Mouse (Mus musculus): Measurements from ENCODE around the gene Gm21985. TPM values are rescaled to one million over a fixed set of nuclear protein-coding genes. Genes with fewer than 3 reads are reported as not detected.

Gm21985 gene
- 1 to 10 TPM in 1 of 2 experiments, under 1 TPM in 1; 0.31 to 1.3 TPM for total RNA-seq (2021)

GRCm38 (mm10) chr2:112266242-112266592 lies at the start of gene Gm21985:
Gm21985 (plus strand) TSS chr2:112266314.
- intact Hi-C loops (cut with DNase I), result loop anchor here (2.0 to 10.0 kb wide), 3 partner anchors 43 to 189 kb away; partner anchors contain the start of gene Emc7
- DNase-seq, result peak; percentile 73 to 80

GRCm38 (mm10) chr2:112217614-112218013 lies 48.5 kb upstream of the Gm21985 start:
- DNase-seq, result no peak
- intact Hi-C loops (cut with DNase I), result no loop called here

- DNase-seq, result no peak
- intact Hi-C loops (cut with DNase I), result no loop called here
Measured at GRCm38 (mm10) chr2:112220880-112221279, 45.2 kb upstream of the Gm21985 start.

DNA sequence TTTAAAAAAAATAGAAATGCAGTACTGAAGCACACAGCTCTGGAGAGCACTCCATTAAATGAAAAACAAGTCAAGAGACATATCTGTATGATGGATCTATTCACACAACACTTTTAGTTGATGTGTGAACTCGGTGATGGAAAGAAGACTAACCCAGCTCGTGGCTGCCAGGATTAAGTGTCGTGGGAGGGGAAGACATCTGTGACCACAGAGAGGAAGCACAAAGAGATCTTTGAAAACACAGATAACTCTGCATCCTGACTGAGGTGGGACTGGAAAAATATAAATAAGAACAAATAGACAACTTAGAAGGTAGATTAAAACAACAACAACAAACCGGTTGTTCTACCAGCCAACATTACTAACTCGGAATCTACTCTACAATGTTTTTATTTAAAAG lies 43.5 kb upstream of the Gm21985 start:
- intact Hi-C loops (cut with DNase I), result no loop called here
- DNase-seq, result no peak

GRCm38 (mm10) chr2:112224356-112224755 lies 41.8 kb upstream of the Gm21985 start:
- intact Hi-C loops (cut with DNase I), result no loop called here
- no peak for DNase-seq

DNA sequence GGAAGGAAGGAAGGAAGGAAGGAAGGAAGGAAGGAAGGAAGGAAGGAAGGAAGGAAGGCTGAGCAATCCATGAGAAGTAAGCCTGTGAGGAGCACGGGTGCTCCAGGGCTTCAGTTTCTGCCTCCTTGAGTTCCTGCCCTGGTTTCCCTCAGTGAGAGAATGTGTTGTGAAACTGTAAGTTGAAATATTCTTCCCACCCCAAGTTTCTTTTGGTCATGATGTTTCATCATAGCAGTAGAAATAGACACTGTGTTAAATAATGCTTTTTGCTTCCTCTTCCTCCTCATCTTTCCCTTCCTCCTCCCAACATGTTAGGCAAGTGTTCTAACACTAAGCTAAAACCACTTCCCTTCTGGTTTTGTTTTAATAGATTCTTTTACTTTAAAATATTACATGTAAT lies 33.5 kb upstream of the Gm21985 start:
- no peak for DNase-seq
- intact Hi-C loops (cut with DNase I), result loop anchor here (10.0 kb wide), 1 partner anchor 222 kb away; the partner anchor contains the start of gene Emc7

DNA sequence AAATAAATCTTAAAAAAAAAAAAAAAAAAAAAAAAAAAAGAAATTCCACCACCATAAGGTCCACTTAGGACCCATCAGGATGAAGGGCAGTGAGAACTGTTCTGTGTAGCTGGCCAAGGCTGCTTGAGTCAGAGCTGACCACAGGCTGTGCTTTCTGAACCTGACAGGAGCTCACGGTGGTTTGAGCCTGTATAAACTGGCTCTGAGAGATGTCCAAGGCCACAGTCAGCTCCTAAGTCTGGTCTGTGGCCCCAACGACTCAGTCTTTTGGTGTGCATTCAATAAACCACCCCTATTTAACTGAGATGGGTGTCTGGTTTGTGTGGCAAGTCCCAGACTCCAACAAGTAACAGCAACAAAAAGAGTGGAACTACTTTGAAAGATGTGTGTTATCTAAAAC lies 29.5 kb upstream of the Gm21985 start:
- intact Hi-C loops (cut with DNase I), result loop anchor here (10.0 kb wide), 1 partner anchor 218 kb away; the partner anchor contains the start of gene Emc7
- no peak for DNase-seq

DNA sequence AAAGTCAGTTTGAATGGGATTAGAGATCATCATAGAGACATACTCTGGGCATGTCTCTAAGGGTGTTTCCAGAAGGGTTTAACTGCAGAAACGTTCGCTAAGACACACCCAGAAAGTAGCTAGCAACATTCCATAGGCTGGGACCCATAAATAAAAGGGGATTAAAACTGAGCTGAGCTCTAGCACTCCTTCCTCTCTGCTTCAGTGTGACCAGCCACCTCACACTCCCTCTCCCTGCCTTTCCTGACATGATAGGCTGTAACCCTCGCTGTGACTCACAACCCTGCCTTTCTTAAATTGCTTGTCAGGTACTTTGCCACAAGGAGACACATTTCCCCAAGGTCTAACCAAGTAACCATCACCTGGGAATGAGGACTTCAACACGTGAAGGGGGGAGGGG lies 28.1 kb upstream of the Gm21985 start:
- DNase-seq, result no peak
- intact Hi-C loops (cut with DNase I), result loop anchor here (2.0 to 10.0 kb wide), 3 partner anchors 23 to 243 kb away; partner anchors contain the start of genes Chrm5, Emc7 and Nop10

DNA sequence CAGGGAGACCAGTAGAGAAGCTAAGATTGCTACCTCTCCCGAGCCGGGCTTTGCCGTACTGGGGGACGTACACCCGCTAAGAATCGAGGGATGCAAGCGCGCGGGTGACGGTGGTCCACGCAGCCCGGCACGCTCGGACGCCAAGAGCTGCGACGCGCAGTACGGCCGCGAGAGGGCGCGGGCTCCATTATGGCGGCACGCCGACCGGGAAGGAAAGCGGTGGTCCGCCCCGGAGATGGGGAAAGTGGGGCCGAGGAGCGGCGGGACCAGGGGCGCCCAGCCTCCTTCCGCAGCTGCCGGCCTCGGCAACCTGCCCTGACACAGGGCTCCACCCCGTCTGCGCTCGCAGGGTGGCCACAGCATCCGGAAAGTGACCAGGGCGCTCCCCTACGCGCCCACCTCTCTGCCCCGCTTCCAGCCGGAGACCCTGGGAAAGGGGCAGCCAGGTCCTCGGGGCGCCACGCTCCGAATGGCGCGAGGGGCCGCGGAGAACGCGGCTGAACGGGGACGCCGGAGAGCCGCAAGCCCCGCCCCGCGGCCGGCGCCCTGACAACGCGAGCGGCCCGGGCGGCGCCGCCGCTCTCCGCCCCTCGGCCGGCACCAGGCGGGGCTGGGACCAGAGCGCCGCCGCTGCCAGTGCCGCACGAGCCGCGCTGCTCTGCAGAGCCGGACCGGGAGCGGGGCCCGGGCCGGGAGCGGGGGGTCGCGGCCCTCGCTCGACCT lies 26.7 kb upstream of the Gm21985 start, which contains the start of gene Lpcat4:
Gene Lpcat4, plus strand, starts transcription at position 257 of the 723 bp plus-strand sequence.
- intact Hi-C loops (cut with DNase I), result loop anchor here (1.0 to 10.0 kb wide), 4 partner anchors 21 to 241 kb away; partner anchors contain the start of genes Chrm5, Emc7 and Nop10
- DNase-seq, result peak; percentile 90 to 94

GRCm38 (mm10) chr2:112239935-112240721 lies 26.0 kb upstream of the Gm21985 start:
- intact Hi-C loops (cut with DNase I), result loop anchor here (1.0 to 10.0 kb wide), 4 partner anchors 21 to 241 kb away; partner anchors contain the start of genes Chrm5, Emc7 and Nop10

DNA sequence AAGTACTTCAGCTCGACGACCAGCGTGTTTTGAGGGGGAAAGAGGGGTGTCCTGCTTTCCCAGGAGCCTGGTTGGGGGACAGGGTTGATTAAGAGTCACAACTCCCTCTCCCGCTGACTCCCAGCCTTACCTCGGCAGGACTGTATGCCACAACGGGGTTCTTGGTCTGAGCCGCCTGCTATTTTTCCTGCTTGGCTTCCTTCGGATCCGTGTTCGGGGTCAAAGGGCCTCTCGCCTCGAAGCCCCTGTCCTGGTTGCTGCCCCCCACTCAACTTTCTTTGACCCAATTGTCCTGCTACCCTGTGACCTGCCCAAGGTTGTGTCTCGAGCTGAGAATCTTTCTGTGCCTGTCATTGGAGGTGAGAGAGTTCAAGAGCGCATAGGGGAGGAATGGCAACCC lies 24.3 kb upstream of the Gm21985 start:
- DNase-seq, result no peak
- intact Hi-C loops (cut with DNase I), result no loop called here

More at GRCm38 (mm10) chr2:112239935-112240721, 26.0 kb upstream of the Gm21985 start:
- DNase-seq, result peak; percentile 11 to 20

GRCm38 (mm10) chr2:112245307-112245706 lies 20.8 kb upstream of the Gm21985 start:
- no peak for DNase-seq
- intact Hi-C loops (cut with DNase I), result no loop called here

GRCm38 (mm10) chr2:112246193-112246592 lies 19.9 kb upstream of the Gm21985 start:
- intact Hi-C loops (cut with DNase I), result no loop called here
- no peak for DNase-seq

DNA sequence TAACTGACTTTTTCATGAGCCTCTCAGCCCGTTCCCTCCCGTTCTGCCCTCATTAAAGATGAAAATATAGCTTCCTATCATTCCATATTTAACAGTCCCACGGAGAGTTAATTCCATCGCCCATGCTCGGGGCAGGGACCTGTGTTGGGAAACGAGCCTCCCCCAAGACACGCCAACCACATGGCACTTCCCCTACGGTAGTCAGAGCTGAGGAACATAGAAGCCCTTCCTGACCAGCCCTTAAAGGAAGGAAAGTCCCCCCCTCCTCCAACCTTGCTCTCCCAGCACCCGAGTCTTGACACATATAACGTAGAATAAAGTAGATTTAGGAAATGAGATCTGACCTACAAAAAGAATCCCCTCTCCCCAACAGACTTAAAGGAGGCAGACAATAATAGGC lies 18.8 kb upstream of the Gm21985 start:
- intact Hi-C loops (cut with DNase I), result no loop called here
- no peak for DNase-seq

DNA sequence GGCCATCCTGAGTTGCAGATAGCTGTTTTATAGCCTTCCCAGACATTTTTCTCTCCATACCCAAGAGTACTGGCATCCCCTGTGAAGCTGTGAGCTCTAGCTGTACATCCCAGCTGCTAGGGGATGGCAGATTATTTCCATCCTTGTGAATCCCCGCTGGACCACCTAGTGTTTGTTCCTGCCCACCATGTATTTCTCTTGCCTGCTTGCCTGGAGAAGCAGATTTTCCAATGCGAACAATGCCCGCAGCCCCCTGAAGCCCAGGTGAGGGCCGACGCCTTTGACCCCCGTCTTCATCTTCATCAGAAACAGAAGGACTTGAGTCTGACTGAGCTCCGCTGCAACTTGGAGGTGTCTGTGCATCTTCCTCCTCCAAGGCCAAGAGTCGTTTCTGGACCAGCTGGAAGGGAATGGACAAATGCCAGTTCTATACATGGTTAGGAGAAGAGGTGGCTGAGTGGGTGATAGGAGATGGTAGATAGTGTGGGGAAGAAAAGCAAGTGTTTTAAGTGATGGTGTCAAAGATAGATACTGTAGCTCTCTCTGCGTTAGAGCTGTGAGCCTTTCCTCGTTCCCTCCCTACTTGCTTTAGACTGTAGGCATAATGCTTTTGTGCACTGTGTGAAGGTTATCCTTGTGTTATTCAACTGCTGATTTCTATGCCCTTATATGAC lies 16.2 kb upstream of the Gm21985 start:
- no peak for DNase-seq
- intact Hi-C loops (cut with DNase I), result no loop called here

- intact Hi-C loops (cut with DNase I), result loop anchor here (5.0 kb wide), 1 partner anchor 58 kb away; no protein-coding TSS in a partner anchor
- no peak for DNase-seq
Measured at GRCm38 (mm10) chr2:112254675-112255515, 11.2 kb upstream of the Gm21985 start.

GRCm38 (mm10) chr2:112259241-112259962 lies 6.7 kb upstream of the Gm21985 start, which contains the start of gene Nutm1:
Nutm1 (minus strand) TSS chr2:112259291.
- intact Hi-C loops (cut with DNase I), result loop anchor here (5.0 kb wide), 1 partner anchor 62 kb away; no protein-coding TSS in a partner anchor
- no peak for DNase-seq

DNA sequence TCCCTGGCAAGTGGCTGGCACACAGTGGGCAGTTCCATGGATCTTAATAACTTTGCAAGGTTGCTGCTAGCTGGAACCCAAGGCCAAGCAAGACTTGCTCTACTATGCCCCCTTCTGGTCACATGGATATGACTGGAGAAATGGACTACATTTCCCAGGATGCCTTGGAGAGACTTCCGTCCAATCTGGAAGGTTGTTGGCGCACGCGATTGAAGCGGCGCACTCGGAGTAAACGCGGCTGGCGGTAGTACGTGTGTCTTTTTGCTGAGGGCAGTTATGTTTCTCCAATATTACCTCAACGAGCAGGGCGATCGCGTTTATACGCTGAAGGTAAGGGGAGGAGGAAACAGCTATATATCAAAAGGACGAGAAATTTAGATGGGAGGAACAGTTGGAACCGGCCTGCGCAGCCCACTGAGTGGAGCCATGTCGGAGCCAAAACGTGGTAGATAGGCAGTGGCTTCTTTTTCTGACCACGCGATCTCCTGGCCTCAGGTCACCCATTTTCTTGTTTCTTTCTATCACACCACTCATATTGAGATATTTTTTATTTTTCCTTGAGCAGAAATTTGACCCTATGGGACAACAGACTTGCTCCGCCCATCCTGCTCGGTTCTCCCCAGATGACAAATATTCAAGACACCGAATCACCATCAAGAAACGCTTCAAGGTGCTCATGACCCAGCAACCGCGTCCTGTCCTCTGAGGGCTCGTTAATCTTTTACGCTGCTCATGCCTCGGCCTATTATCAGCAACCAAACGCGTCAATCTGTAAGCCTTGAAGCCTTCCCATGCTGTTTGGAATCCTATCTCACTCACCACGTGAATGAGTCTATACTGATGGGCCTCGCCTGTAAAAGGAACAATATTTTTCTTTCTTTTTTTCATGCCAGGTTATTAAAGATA lies 4.1 kb upstream of the Gm21985 start, which contains the start of gene Nop10:
Gene Nop10, plus strand, starts transcription at position 179 of the 906 bp plus-strand sequence.
- intact Hi-C loops (cut with DNase I), result loop anchor here (2.0 to 10.0 kb wide), 4 partner anchors 23 to 230 kb away; partner anchors contain the start of genes Aven, Emc7 and Lpcat4
- DNase-seq, result peak; percentile 85 to 89
